Mouse (Mus musculus) neutrophil, adult 5-6 weeks (primary cell): ENCODE data around the gene Sgcg. TPM values are rescaled to one million over a fixed set of nuclear protein-coding genes. Genes with fewer than 3 reads are reported as not detected.

Experiments used
- ATAC-seq: fragments of 151-379, 151-347 bp; 2 replicates; pipeline ENCODE4 v1.8.0; 2017; ENCODE audit warnings: mild to moderate bottlenecking, moderate TSS enrichment; ENCODE audit not compliant: insufficient number of reproducible peaks, poor library complexity, low FRiP score, severe bottlenecking; ENCODE audit errors: extremely low read depth
- total RNA-seq: library from RNA; stranded (forward); fragments of 200-1000 nt; gene quantifications from 2 replicates; pipeline ENCODE4 v1.2.3, GENCODE M21; 2017

Sgcg gene
- total RNA-seq: not detected in 2 replicates

- no peak for ATAC-seq
Measured at GRCm38 (mm10) chr14:61258352-61258751, at the start of gene Sgcg. TSS of gene Sgcg (minus strand) at chr14:61258490.

GRCm38 (mm10) chr14:61303969-61304609, 45.8 kb upstream of the Sgcg start:
- no peak for ATAC-seq

DNA sequence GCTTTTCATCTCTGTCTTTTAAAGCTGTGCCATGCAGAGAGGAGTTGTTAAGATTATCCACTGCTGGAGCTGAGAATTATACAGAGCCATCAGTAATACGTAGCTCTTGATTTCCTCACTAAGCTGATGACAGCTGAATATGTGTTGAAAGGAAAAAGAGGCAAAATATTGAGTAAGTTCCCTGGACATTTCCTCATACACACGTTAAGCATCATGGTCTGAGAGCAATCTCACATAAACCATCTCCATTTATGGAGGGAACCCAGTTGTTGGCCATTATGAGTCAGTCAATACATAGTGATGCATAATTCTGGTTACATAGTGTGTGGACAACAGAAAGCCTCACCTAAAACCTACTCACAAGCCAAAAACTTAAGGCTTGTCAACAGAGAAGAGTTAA, 44.1 kb upstream of the Sgcg start:
- peak; percentile 49; the same call in 1 of the 2 replicates for ATAC-seq

DNA sequence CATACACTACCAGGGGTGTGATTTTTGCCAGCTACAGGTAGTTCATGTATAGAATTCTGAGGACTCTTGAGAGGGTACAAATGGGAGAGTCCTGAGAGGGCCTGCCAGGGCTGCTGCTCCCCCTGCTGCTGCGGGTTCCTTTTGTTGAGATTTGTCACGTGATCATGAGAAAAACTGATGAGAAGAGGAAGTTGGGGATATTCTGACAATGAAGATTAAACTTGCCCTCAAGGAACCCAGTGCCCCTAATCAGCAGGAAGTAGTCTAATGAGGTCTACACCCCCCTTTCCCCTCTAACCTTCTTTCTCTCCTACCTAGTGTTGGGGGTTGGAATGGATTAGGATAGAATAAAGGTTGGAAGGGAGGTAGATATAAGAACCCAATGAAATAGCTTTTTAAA, 43.0 kb upstream of the Sgcg start:
- no peak for ATAC-seq

DNA sequence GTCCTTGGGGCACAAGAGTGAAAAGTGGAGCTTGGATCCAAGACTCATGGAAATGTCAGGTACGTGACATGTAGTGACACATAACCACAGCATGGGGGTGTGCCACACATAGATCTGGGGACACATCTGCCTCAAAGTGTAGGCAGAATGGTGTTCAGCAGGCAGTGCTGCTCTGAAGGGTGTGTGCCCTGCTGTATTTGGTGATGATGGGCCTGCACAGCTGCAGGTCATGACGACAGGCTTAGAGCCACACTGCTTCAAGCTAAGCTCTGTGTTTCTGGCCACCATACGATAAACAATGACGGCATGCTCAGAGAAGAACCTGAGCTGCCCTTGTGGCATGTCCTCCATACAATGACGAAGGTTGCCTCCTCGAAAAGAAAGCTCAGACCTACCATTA, 41.5 kb upstream of the Sgcg start:
- no peak for ATAC-seq

- ATAC-seq: peak; percentile 42; the same call in 1 of the 2 replicates
Measured at GRCm38 (mm10) chr14:61294738-61295079, 36.4 kb upstream of the Sgcg start.

- peak; percentile 80 for ATAC-seq
Measured at GRCm38 (mm10) chr14:61293884-61294737, 35.8 kb upstream of the Sgcg start.

DNA sequence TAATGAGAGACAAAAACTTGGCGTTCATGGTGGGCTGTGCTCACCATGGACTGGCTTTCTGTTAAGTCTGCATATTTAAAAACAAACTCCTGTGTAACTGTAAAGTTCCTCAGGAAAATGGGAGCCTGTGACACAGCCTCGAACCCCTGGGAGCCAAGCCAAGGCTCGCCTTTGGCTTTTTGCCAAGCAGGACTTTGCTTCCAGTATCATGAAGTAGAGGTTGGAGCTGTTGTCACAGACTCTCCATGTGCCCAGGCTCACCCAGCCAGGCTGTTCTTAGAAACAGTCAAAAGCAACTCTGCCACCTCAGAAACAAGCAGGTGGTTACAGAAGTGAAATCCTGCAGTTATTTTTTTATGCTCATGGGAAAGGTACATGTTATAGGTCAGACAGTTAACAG, 32.4 kb upstream of the Sgcg start:
- no peak for ATAC-seq

DNA sequence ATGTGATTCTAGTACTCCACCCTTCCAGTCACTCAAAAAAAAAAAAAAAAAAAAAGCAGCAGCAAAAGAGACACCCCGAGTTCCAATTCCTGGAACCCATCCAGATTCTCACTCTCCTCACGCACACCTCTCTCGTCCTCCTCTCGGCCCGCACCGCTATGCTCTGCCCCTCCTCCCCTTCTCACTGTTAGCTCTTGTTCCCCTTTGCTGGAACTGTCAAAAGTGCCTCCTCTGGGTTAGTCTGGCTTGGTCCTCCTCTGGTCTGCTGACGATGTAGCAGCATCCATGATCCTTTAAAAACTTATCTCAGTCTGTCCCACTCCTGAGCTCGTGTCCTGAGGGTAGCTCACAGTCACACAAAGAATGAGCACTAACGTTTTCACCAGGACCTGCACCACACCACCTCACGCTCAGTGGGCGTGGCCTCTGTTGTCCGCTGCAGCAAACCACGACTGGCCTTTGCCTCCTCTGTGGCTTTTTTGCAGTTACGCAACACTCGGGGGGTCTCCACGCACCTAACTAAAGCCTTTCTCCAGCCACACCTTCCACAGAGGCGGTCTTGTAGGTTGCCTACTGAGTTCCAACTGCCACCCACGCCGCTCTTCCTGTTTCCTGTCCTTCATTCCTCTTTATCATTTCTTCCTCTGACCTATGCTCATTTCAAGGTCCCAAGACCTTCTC, 30.5 kb upstream of the Sgcg start:
- peak; percentile 42; the same call in 1 of the 2 replicates for ATAC-seq

DNA sequence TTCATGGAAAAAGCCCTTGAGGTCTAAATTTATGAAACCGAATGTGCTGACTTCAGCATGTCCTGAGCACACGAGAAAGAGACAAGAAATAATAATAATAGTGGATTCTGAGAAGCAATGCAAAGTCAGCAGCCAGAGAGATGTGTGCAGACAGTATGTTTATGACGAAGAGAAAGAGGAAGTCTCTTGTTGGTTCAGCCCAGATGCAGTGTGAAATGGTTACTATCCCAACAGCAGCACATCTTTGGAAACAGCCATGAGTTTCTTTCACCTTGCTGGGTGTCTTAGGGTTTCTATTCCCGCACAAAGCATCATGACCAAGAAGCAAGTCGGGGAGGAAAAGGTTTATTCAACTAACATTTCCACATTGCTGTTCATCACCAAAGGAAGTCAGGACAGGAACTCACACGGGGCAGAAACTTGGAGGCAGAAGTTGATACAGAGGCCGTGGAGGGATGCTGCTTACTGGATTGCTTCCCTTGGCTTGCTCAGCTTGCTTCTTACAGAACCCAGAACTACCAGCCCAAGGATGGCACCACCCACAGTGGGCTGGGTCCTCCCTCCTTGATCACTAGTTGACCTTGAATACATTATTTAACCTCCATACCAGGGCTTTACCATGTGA, 20.5 kb upstream of the Sgcg start:
- ATAC-seq: no peak

DNA sequence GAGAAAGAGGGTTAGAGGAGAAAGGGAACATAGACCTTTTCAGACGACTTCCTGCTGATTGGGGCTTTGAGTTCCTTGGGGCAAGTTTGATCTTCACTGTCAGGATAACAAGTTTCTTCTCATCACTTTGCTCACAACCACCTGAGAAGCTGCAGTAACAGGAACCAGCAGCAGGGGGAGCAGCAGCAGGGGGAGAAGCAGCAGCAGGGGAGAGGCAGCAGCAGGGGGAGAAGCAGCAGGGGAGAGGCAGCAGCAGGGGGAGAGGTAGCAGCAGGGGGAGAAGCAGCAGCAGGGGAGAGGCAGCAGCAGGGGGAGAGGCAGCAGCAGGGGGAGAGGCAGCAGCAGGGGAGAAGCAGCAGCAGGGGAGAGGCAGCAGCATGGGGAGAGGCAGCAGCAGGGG, 19.0 kb upstream of the Sgcg start:
- peak; percentile 59; the same call in 1 of the 2 replicates for ATAC-seq

DNA sequence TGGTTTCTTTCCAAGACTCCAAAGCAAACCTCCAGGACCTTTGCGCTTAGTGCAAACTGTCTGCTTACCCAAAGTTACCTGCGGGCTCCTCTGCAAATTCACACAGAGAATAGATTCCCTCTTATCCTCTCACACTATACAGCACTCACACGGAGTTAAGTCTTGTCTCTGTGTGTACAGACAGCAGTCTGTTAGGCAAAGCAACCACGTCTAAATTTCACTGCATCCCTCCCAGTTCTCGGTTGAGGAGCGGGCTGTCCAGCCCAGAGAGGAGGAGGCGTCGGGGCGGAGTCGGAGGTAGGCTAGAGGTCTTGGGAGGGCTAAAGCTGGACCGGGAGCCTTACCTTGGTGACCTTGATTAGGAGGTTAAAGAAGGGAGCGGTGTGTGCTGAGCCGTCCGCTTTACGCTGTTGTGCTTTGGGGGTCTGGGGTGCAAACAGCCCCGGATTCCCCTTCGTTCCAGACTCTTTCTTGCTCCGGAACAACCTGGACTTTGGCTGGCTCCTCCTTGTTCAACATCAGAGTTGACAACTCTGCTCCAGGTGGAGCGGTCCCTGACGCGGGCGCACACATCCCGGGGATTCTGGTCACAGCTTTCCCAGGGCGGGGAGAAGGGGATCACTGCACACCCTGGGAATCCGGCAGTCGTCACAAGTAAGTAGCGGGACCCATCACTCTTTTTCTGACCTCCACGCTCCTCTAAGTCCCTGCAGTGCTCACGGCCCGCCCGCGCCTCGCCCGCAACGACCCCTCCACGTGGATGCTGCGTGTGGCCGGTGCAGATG, 16.3 kb upstream of the Sgcg start:
- no peak for ATAC-seq

GRCm38 (mm10) chr14:61267908-61268475, 9.7 kb upstream of the Sgcg start:
- ATAC-seq: no peak

- no peak for ATAC-seq
Measured at GRCm38 (mm10) chr14:61259084-61259483, 794 bp upstream of the Sgcg start.

- ATAC-seq: no peak
Measured at GRCm38 (mm10) chr14:61252596-61253388, 5.5 kb downstream of the Sgcg start.

DNA sequence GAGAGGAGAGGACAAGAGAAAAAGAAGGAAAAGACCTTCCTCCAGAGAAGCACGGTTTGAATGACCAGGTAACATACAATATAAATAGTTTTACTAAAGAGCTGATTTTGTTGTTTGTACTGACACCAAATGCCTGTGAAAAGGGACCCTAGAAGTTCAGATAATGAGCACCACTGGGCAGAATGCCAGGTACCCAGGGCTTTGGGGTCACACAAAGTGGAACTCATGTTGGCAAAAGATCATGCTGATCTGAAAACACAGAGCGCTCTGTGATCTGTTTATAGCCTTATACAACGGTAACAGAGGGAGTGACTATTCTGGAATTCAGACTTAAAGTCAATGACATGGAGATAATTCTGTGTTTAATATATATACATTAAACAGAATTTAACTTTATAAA, 11.8 kb downstream of the Sgcg start:
- no peak for ATAC-seq

DNA sequence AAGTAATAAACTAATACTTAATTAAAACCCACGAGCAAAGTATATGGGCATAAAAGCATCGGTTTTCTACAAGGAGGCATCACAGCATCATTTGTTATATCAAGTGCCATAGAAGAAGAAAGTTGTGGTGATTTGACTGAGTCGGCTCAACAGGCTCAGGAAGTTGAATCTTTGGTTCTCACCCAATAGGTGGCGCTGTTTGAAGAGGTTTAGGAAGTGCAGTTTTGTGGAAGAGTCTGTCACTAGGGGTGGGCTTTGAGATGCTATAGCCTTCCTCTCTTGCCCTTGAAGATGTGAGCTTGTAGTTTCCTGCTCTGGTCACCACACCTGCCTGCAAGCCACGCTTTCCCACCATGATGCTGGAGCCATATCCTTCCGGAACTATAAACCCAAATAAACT, 15.7 kb downstream of the Sgcg start:
- ATAC-seq: no peak

GRCm38 (mm10) chr14:61238751-61239150, 19.5 kb downstream of the Sgcg start:
- no peak for ATAC-seq
